Comparison of ENCODE assay signal across 17 mouse cellular contexts in the genomic region with DNA sequence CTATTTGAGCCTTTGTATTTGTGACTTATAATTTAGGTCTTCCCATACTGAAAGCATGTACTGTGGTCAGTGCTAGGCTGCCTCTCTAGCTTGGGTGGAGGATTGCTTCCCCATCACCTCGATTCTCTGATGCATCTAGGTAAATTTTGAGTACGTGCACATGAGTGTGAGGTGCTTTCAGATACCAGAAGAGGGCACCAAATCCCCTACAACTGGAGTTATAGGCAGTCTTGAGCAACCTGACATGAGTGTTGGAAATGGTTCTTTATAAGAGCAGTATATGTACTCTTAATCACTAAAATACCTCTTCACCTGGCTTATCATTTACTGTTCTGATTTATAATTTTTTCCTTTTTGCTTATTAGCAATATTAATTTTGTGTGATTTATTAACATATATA.
"Had no signal": no experiment of that assay in that cellular context is flagged by ENCODE, and none has a peak within 500 bp of the region (broad histone marks: within the 10 kb centered on the region; RNA-seq: fewer than 3 reads in every experiment).

No protein-coding gene starts in this region.

- H3K4me1 ChIP-seq: liver, embryonic 12.5 days; megakaryocyte, embryonic 14.5 days; midbrain, embryonic 12.5 days; stomach, embryonic 15.5 days had no signal

- H3K27ac ChIP-seq: liver, embryonic 12.5 days; macrophage; midbrain, embryonic 12.5 days; neural tube, embryonic 13.5 days; stomach, embryonic 15.5 days had no signal

- H3K4me3 ChIP-seq: liver, embryonic 12.5 days; megakaryocyte, embryonic 14.5 days; midbrain, embryonic 12.5 days; neural tube, embryonic 13.5 days; stomach, embryonic 15.5 days had no signal

- H3K4me2 ChIP-seq: liver, embryonic 12.5 days; lung, embryonic 14.5 days; midbrain, embryonic 12.5 days; neural tube, embryonic 13.5 days; stomach, embryonic 15.5 days had no signal

- H3K9me3 ChIP-seq: liver, embryonic 12.5 days; megakaryocyte, embryonic 14.5 days; stomach, embryonic 15.5 days had no signal

- H3K27me3 ChIP-seq: liver, embryonic 12.5 days; megakaryocyte, embryonic 14.5 days; midbrain, embryonic 12.5 days; neural tube, embryonic 13.5 days; stomach, embryonic 15.5 days had no signal

- ATAC-seq: liver, embryonic 12.5 days; midbrain, embryonic 16.5 days had no signal

- H3K9ac ChIP-seq: liver, embryonic 12.5 days; lung, embryonic 14.5 days; midbrain, embryonic 12.5 days; neural tube, embryonic 13.5 days; stomach, embryonic 15.5 days had no signal

- H3K36me3 ChIP-seq: liver, embryonic 12.5 days; midbrain, embryonic 12.5 days; neural tube, embryonic 13.5 days; stomach, embryonic 15.5 days had no signal

- DNase-seq: kidney, adult 8-10 months; kidney, postnatal 36 days; layer of hippocampus, adult 9-11 months; left cerebral cortex, postnatal 4 days; lung, embryonic 14.5 days; lung, postnatal 14 days; retina, postnatal 1 day; right cerebral cortex, postnatal 4 days; spleen, adult 18-20 months; thymus, postnatal 36 days had no signal
